23 mouse cellular contexts compared by ENCODE assay signal in genomic region chr3:82598656-82599055, GRCm38 (mm10). TPM values are rescaled to one million over a fixed set of nuclear protein-coding genes. Genes with fewer than 3 reads are reported as not detected.
DNase-seq lines count a peak whose midpoint lies in the region; ATAC-seq and TF ChIP-seq lines count a peak whose summit lies in the region.
"Had no signal": no experiment of that assay in that cellular context is flagged by ENCODE, and none has a peak within 500 bp of the region (broad histone marks: within the 10 kb centered on the region; RNA-seq: fewer than 3 reads in every experiment).

No protein-coding gene starts in this region.

- DNase-seq in forebrain, postnatal 0 days: peak; percentile 20
- DNase-seq in forebrain, embryonic 10.5 days (ENCODE audit: extremely low spot score, low spot score): no peak
- DNase-seq in lung, embryonic 14.5 days: peak; percentile 31
- DNase-seq in lung, adult 2 months: no peak
- DNase-seq in NIH3T3 (ENCODE audit: low read depth): peak; percentile 7
- peak; percentile 3 for DNase-seq in brain, adult 2 months (ENCODE audit: low read depth, low spot score)
- no peak for DNase-seq in spleen, adult 12 weeks (ENCODE audit: low spot score)
- DNase-seq: cerebellum, adult 9-10 months; gastrocnemius, postnatal 10 days; heart, postnatal 14 days; kidney, adult 2 months; lung, postnatal 14 days; thymus, postnatal 36 days had no signal

- no peaks in the 10 kb centered on the region for H3K9me3 ChIP-seq in forebrain, postnatal 0 days (ENCODE audit: low read length)
- H3K9me3 ChIP-seq in forebrain, embryonic 10.5 days: no peaks in the 10 kb centered on the region
- H3K9me3 ChIP-seq in lung, embryonic 14.5 days (ENCODE audit: low read depth, low read length): no peaks in the 10 kb centered on the region
- H3K9me3 ChIP-seq: embryonic facial prominence, embryonic 13.5 days; hindbrain, embryonic 13.5 days; limb, embryonic 13.5 days; liver, embryonic 15.5 days; megakaryocyte, embryonic 14.5 days; midbrain, embryonic 15.5 days had no signal

- H3K4me1 ChIP-seq in forebrain, postnatal 0 days (ENCODE audit: insufficient read depth): no peaks in the 10 kb centered on the region
- 0 out of 2 replicates have a peak, but pooled peaks cover 2% of the 10 kb centered on the region for H3K4me1 ChIP-seq in forebrain, embryonic 10.5 days
- no peaks in the 10 kb centered on the region for H3K4me1 ChIP-seq in lung, embryonic 14.5 days (ENCODE audit: insufficient read depth)
- H3K4me1 ChIP-seq in lung, adult 2 months (ENCODE audit: control insufficient read depth, insufficient read depth, low read length): no peaks in the 10 kb centered on the region
- H3K4me1 ChIP-seq: embryonic facial prominence, embryonic 13.5 days; hindbrain, embryonic 13.5 days; liver, embryonic 15.5 days; megakaryocyte, embryonic 14.5 days; midbrain, embryonic 15.5 days had no signal

- H3K4me3 ChIP-seq in forebrain, postnatal 0 days (ENCODE audit: low read depth, low read length): no peak overlapping the region
- no peak overlapping the region for H3K4me3 ChIP-seq in forebrain, embryonic 10.5 days
- no peak overlapping the region for H3K4me3 ChIP-seq in lung, embryonic 14.5 days (ENCODE audit: low read depth, low read length)
- no peak overlapping the region for H3K4me3 ChIP-seq in lung, adult 2 months (replicated peaks; ENCODE audit: extremely low read depth, low read depth, low read length)
- H3K4me3 ChIP-seq: embryonic facial prominence, embryonic 13.5 days; hindbrain, embryonic 13.5 days; limb, embryonic 13.5 days; liver, embryonic 15.5 days; megakaryocyte, embryonic 14.5 days; midbrain, embryonic 15.5 days; myocyte had no signal

- H3K4me2 ChIP-seq in forebrain, postnatal 0 days (ENCODE audit: low read depth): no peak overlapping the region
- H3K4me2 ChIP-seq in lung, embryonic 14.5 days: no peak overlapping the region
- H3K4me2 ChIP-seq: embryonic facial prominence, embryonic 13.5 days; heart, embryonic 11.5 days; hindbrain, embryonic 13.5 days; limb, embryonic 13.5 days; liver, embryonic 15.5 days; midbrain, embryonic 15.5 days had no signal

- no peak for TF ChIP-seq CTCF in forebrain, postnatal 0 days (IDR thresholded peaks at IDR 0.05; ENCODE audit: low read depth)
- no peak for TF ChIP-seq CTCF in lung, embryonic 14.5 days (IDR thresholded peaks at IDR 0.05; ENCODE audit: low read depth)
- no peak for TF ChIP-seq CTCF in lung, adult 2 months (IDR thresholded peaks at IDR 0.05; ENCODE audit: insufficient read depth, low read length)

- ATAC-seq in forebrain, postnatal 0 days: no peak
- no peak for ATAC-seq in lung, embryonic 14.5 days (ENCODE audit: insufficient read depth)
- ATAC-seq: inflammation-experienced regulatory T-cells, adult 6 months; midbrain, embryonic 15.5 days had no signal

- 73% methylated on average over 1 of the region's 1 CpGs for WGBS in forebrain, postnatal 0 days
- WGBS in forebrain, embryonic 10.5 days: 95% methylated on average over 1 of the region's 1 CpGs
- WGBS in lung, embryonic 14.5 days: 69% methylated on average over 1 of the region's 1 CpGs
- 69% methylated on average over 1 of the region's 1 CpGs for WGBS in lung, adult 2 months

- H3K27ac ChIP-seq in forebrain, postnatal 0 days (ENCODE audit: low read depth, low read length): no peak overlapping the region
- no peak overlapping the region for H3K27ac ChIP-seq in forebrain, embryonic 10.5 days
- H3K27ac ChIP-seq in lung, embryonic 14.5 days (ENCODE audit: low read depth): no peak overlapping the region
- H3K27ac ChIP-seq: embryonic facial prominence, embryonic 13.5 days; hindbrain, embryonic 13.5 days; limb, embryonic 13.5 days; liver, embryonic 15.5 days; midbrain, embryonic 15.5 days had no signal

- no peaks in the 10 kb centered on the region for H3K27me3 ChIP-seq in forebrain, postnatal 0 days (ENCODE audit: insufficient read depth, low read length)
- no peaks in the 10 kb centered on the region for H3K27me3 ChIP-seq in forebrain, embryonic 10.5 days (ENCODE audit: poor library complexity, severe bottlenecking)
- no peaks in the 10 kb centered on the region for H3K27me3 ChIP-seq in lung, embryonic 14.5 days (ENCODE audit: insufficient read depth, low read length)
- H3K27me3 ChIP-seq: embryonic facial prominence, embryonic 13.5 days; hindbrain, embryonic 13.5 days; limb, embryonic 13.5 days; liver, embryonic 15.5 days; megakaryocyte, embryonic 14.5 days; midbrain, embryonic 15.5 days had no signal

- H3K9ac ChIP-seq in forebrain, postnatal 0 days: no peak overlapping the region
- H3K9ac ChIP-seq in lung, embryonic 14.5 days: no peak overlapping the region
- H3K9ac ChIP-seq: embryonic facial prominence, embryonic 13.5 days; hindbrain, embryonic 13.5 days; limb, embryonic 13.5 days; liver, embryonic 15.5 days; midbrain, embryonic 15.5 days had no signal

- no peak for TF ChIP-seq POLR2A in lung, adult 2 months (IDR thresholded peaks at IDR 0.05; ENCODE audit: borderline replicate concordance, extremely low read depth, low read depth, low read length)

- no peaks in the 10 kb centered on the region for H3K36me3 ChIP-seq in forebrain, postnatal 0 days (ENCODE audit: insufficient read depth)
- H3K36me3 ChIP-seq in forebrain, embryonic 10.5 days (replicated peaks): no peaks in the 10 kb centered on the region
- no peaks in the 10 kb centered on the region for H3K36me3 ChIP-seq in lung, embryonic 14.5 days (ENCODE audit: insufficient read depth)
- H3K36me3 ChIP-seq: embryonic facial prominence, embryonic 13.5 days; hindbrain, embryonic 13.5 days; limb, embryonic 13.5 days; liver, embryonic 15.5 days; midbrain, embryonic 15.5 days had no signal

RNA-seq across cellular contexts. Expression of gene Npy2r, which starts 50.8 kb away (rescaled TPM):
- total RNA-seq in forebrain, postnatal 0 days (2014; rRNA removed): 6.3 and 7.5 TPM in 2 replicates
- polyA plus RNA-seq in forebrain, postnatal 0 days (2015; fragmentation: Nextera tagmentation; extraction: Ambion mirVana): 1.7 and 3.6 TPM in 2 replicates
- not detected in 2 replicates for polyA plus RNA-seq in forebrain, embryonic 10.5 days (2016; fragmentation: Nextera tagmentation; extraction: Ambion mirVana)
- polyA plus RNA-seq in lung, embryonic 14.5 days (2014; fragmentation: Nextera tagmentation; extraction: Ambion mirVana): 0.12 and 0.31 TPM in 2 replicates
- not detected in 2 replicates for polyA plus RNA-seq in lung, adult 2 months (2012; rRNA removed)
- total RNA-seq: heart, postnatal 14 days had no signal
- polyA plus RNA-seq: inflammation-experienced regulatory T-cells, adult 6 months; liver, embryonic 15.5 days; myocyte; spleen, adult 2 months had no signal

Comparison
In these comparisons a context has a peak if more than half of its experiments do, and no peak if none do; other contexts are left out.
1. DNase-seq: peak in forebrain, postnatal 0 days (single experiment), lung, embryonic 14.5 days (single experiment), NIH3T3 (single experiment) and brain, adult 2 months (single experiment); none in forebrain, embryonic 10.5 days (single experiment), lung, adult 2 months (single experiment) and spleen, adult 12 weeks (single experiment).